Mouse (Mus musculus) liver, embryonic 12.5 days (tissue): ENCODE results near the gene Psma1. TPM values are rescaled to one million over a fixed set of nuclear protein-coding genes. Genes with fewer than 3 reads are reported as not detected.

ENCODE experiments used
- ATAC-seq: fragments of 200-750 bp; cut with Nextera tagmentation; 2 replicates; pipeline ENCODE4 v1.8.0; 2017; ENCODE audit warnings: moderate number of reproducible peaks, mild to moderate bottlenecking, moderate library complexity
- H3K27ac ChIP-seq: fragments of 300-500 bp; sonication (generic); 2 replicates; pipeline ENCODE4 v1.5.1; 2016; ENCODE audit warnings: mild to moderate bottlenecking
- H3K27me3 ChIP-seq: fragments of 300-500 bp; sonication (generic); replicated peaks from 2 replicates; pipeline ENCODE4 v1.6.1; 2016; ENCODE audit warnings: mild to moderate bottlenecking, moderate library complexity
- H3K36me3 ChIP-seq: fragments of 300-500 bp; sonication (generic); 2 replicates; pipeline ENCODE4 v1.6.1; 2016; ENCODE audit warnings: mild to moderate bottlenecking, moderate library complexity
- H3K4me1 ChIP-seq: fragments of 300-500 bp; sonication (generic); 2 replicates; pipeline ENCODE4 v1.6.1; 2016
- H3K4me2 ChIP-seq: fragments of 300-500 bp; sonication (generic); 2 replicates; pipeline ENCODE4 v1.6.1; 2016; ENCODE audit warnings: mild to moderate bottlenecking, moderate library complexity
- H3K4me3 ChIP-seq: fragments of 300-500 bp; sonication (generic); 2 replicates; pipeline ENCODE4 v1.5.1; 2016; ENCODE audit warnings: mild to moderate bottlenecking, moderate library complexity
- H3K9ac ChIP-seq: fragments of 300-500 bp; sonication (generic); 2 replicates; pipeline ENCODE4 v1.6.1; 2016; ENCODE audit warnings: mild to moderate bottlenecking, moderate library complexity
- H3K9me3 ChIP-seq: fragments of 300-500 bp; sonication (generic); replicated peaks from 2 replicates; pipeline ENCODE4 v1.6.1; 2016; ENCODE audit warnings: mild to moderate bottlenecking, moderate library complexity
- WGBS: fragments of 180-500 bp; shearing (Covaris S2); methylation state at CpG from one replicate; pipeline ENCODE4 v1.1.7; 2016; ENCODE audit not compliant: insufficient replicate concordance; 5-methylcytosine and 5-hydroxymethylcytosine counted together
- polyA plus RNA-seq: library from polyadenylated mRNA; unstranded; fragments of >200 nt; fragmentation: Nextera tagmentation; extraction: Ambion mirVana; gene quantifications from 2 replicates; pipeline ENCODE4 v1.2.1, GENCODE M21; 2016

Gene Psma1
- polyA plus RNA-seq, 1 experiment from 2014 or later, result 348 TPM

GRCm38 (mm10) chr7:114299247-114299646, 23.3 kb upstream of the Psma1 start:
- no peaks in the 10 kb centered on the region for H3K9me3 ChIP-seq
- H3K4me2 ChIP-seq, result no peak overlapping the region
- H3K4me1 ChIP-seq, result no peaks in the 10 kb centered on the region
- no peaks in the 10 kb centered on the region for H3K36me3 ChIP-seq
- no peak for ATAC-seq
- 61% methylated on average over 4 of the region's 4 CpGs for WGBS
- no peak overlapping the region for H3K4me3 ChIP-seq
- no peak overlapping the region for H3K9ac ChIP-seq
- no peaks in the 10 kb centered on the region for H3K27me3 ChIP-seq
- H3K27ac ChIP-seq, result no peak overlapping the region

DNA sequence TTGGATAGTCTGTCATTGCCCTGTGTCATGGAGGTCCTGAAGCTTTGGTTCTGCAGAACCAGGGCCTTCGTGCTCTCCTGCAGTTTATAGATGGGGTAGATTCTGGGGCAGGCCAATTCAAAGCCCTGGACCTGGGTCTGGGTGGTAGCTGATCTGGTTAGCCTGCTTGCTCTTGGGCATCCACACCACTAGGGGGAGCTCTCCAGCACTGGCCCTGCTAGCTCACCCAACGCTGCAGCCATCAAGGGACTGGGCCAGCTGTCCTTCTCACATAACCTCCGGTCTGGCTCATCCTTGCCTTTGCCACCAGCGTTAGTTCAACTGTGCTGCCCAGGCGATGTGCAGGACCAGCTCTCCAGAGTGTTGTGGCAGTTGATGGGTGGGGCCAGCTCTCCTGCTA, 18.8 kb upstream of the Psma1 start:
- Histone ChIP-seq H3K27ac (no peak overlapping the region), H3K4me1 (peaks cover 20% of the 10 kb centered on the region), H3K9ac (no peak overlapping the region), H3K36me3 (no peaks in the 10 kb centered on the region), H3K27me3 (no peaks in the 10 kb centered on the region), H3K4me3 (no peak overlapping the region), H3K4me2 (no peak overlapping the region), H3K9me3 (no peaks in the 10 kb centered on the region)
- 69% methylated on average over 5 of the region's 5 CpGs for WGBS
- 0 out of 2 replicates have a peak, but pooled peaks have one; percentile 19 for ATAC-seq

DNA sequence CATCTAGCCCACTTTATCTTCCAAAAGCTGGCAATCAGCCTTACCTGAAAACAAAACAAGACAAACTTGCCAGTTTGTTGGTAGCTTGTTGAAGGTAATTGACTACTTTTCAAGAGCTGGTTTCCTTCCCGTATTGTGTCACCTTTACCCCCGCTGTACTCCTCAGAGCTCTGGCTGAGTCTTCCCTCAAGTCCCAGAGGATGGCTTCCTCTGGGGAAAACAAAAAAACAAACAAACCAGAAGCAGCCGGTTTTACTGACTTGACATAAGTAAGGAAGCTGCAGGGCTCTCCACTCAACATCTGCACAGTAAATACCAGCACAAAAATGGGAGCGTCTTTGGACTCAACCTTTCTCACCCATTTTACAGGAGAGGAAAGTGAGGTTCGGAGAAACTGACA, 18.0 kb upstream of the Psma1 start:
- no peaks in the 10 kb centered on the region for H3K36me3 ChIP-seq
- no peak overlapping the region for H3K9ac ChIP-seq
- peaks cover 20% of the 10 kb centered on the region for H3K4me1 ChIP-seq
- H3K27ac ChIP-seq, result no peak overlapping the region
- H3K27me3 ChIP-seq, result no peaks in the 10 kb centered on the region
- ATAC-seq, result no peak
- H3K9me3 ChIP-seq, result no peaks in the 10 kb centered on the region
- 72% methylated on average over 5 of the region's 5 CpGs for WGBS
- no peak overlapping the region for H3K4me2 ChIP-seq
- no peak overlapping the region for H3K4me3 ChIP-seq

DNA sequence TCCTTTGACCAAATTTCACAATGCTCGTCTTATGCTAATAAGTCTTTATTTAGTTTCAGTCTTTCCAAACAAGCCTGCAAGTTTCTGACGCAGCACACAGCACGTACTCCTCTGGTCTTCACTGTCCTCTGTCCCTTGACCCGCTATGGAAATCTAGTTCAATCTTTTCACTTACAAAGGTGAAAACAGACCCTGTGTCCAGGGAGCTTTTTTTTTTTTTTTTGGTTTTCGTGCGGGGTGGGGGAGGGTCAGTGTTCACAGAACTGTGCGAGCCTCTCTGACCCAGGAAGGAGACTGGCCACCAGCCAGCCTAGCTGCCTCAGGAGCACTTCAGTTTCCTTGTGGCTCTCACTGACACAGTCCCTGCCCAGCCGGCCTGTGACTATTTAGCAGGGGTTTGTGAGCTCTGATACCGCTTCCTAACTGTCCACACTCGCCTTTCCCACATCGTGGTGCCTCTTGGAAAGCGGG, 16.6 kb upstream of the Psma1 start:
- Histone ChIP-seq H3K4me2 (peak overlapping the region; percentile 60), H3K9ac (peak overlapping the region; percentile 46), H3K4me1 (peaks cover 20% of the 10 kb centered on the region), H3K27me3 (no peaks in the 10 kb centered on the region), H3K9me3 (no peaks in the 10 kb centered on the region), H3K36me3 (no peaks in the 10 kb centered on the region), H3K27ac (peak overlapping the region; percentile 70), H3K4me3 (peak overlapping the region; percentile 33)
- WGBS, result 14% methylated on average over 12 of the region's 12 CpGs
- 0 out of 2 replicates have a peak, but pooled peaks have one; percentile 24 for ATAC-seq

- Histone ChIP-seq H3K4me3 (no peak overlapping the region), H3K4me2 (peak overlapping the region; percentile 60), H3K36me3 (no peaks in the 10 kb centered on the region), H3K4me1 (peaks cover 20% of the 10 kb centered on the region), H3K9ac (no peak overlapping the region), H3K27ac (peak overlapping the region; percentile 75), H3K9me3 (no peaks in the 10 kb centered on the region), H3K27me3 (no peaks in the 10 kb centered on the region)
- 30% methylated on average over 15 of the region's 15 CpGs for WGBS
- ATAC-seq, result peak; percentile 61
Observed at GRCm38 (mm10) chr7:114291461-114292335, 15.8 kb upstream of the Psma1 start.

GRCm38 (mm10) chr7:114290078-114290506, 14.2 kb upstream of the Psma1 start:
- 62% methylated on average over 5 of the region's 5 CpGs for WGBS
- no peak for ATAC-seq
- no peak overlapping the region for H3K27ac ChIP-seq
- H3K4me1 ChIP-seq, result peaks cover 20% of the 10 kb centered on the region
- H3K4me2 ChIP-seq, result no peak overlapping the region
- no peaks in the 10 kb centered on the region for H3K27me3 ChIP-seq
- H3K9me3 ChIP-seq, result no peaks in the 10 kb centered on the region
- H3K4me3 ChIP-seq, result no peak overlapping the region
- H3K36me3 ChIP-seq, result no peaks in the 10 kb centered on the region
- no peak overlapping the region for H3K9ac ChIP-seq

DNA sequence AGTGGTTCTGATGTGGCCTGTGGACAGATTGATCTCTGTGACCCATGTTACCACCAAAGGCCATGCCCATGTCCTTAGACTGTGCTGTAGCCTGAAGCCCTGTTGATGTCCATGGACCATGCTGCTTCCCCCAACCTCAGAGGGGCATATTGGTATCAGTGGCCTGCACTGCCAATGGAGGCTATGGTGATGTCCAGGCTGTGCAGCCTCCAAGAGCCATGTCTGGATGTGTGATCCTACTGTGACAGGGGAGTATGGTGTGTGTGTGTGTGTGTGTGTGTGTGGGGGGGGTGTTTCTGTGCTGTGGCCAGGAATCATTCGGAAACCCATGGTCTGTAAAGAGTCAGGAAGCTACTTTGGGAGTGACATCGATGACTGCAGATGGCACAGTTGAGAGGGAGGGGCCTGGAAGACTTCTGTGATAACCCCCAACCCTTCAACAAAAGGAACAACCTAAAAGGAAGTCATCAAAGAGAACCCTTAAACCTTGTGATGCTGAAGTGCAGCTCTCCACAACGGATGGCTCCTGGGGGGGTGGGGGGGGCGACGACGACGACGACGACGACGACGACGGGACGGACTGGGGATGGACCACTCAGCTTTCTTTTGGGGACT, 8.5 kb upstream of the Psma1 start:
- peak; percentile 14; the same call in 1 of the 2 replicates for ATAC-seq
- Histone ChIP-seq H3K4me1 (no peaks in the 10 kb centered on the region), H3K27me3 (no peaks in the 10 kb centered on the region), H3K4me3 (no peak overlapping the region), H3K9me3 (no peaks in the 10 kb centered on the region), H3K4me2 (no peak overlapping the region), H3K27ac (no peak overlapping the region), H3K9ac (no peak overlapping the region), H3K36me3 (no peaks in the 10 kb centered on the region)
- WGBS, result 68% methylated on average over 14 of the region's 14 CpGs

DNA sequence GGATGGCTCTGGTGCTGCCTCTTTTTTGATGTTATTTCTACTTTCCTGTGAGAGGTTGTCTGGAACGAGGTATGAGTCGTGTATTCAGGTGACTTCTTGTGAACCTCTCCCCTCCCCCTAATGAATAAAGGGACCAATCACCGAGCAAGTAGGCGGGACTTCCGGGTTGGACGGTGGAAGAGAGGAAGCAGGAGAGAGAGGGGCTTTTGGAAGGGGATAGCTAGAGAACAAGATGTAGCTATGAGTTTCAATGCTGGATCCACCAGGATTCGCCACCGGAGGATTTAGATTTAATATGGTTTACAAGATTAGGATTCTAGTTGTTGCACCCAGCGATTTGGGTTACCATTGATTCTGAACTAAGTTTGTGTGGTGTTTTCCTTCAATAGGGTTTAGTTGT, 7.1 kb upstream of the Psma1 start:
- Histone ChIP-seq H3K27me3 (no peaks in the 10 kb centered on the region), H3K36me3 (no peaks in the 10 kb centered on the region), H3K4me3 (no peak overlapping the region), H3K4me1 (no peaks in the 10 kb centered on the region), H3K27ac (no peak overlapping the region), H3K4me2 (no peak overlapping the region), H3K9ac (no peak overlapping the region), H3K9me3 (no peaks in the 10 kb centered on the region)
- no peak for ATAC-seq
- 67% methylated on average over 9 of the region's 9 CpGs for WGBS

DNA sequence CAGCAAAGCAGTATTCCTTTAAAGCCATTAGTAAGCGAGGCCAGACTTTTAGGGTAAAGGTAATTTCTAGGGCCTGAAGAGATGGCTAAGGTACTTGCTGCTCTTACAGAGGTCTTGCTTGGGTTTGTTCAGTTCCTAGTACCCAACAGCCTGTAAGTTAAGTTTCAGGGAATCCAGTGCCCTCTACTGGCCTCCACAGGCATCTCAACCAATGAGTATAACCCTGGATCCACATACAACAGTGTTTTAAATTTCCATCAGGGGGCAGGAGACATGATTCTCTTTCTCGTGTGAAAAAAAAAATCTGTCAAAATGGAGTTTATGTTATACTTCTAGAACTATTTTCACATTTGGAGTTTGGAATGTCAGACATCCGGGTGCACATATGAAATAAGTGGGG, 5.8 kb upstream of the Psma1 start:
- peaks cover 5% of the 10 kb centered on the region for H3K4me1 ChIP-seq
- H3K36me3 ChIP-seq, result no peaks in the 10 kb centered on the region
- H3K9ac ChIP-seq, result no peak overlapping the region
- H3K9me3 ChIP-seq, result no peaks in the 10 kb centered on the region
- peak; percentile 71; the same call in 1 of the 2 replicates for ATAC-seq
- no peak overlapping the region for H3K4me3 ChIP-seq
- no peaks in the 10 kb centered on the region for H3K27me3 ChIP-seq
- 45% methylated on average over 3 of the region's 3 CpGs for WGBS
- H3K27ac ChIP-seq, result no peak overlapping the region
- H3K4me2 ChIP-seq, result no peak overlapping the region

- H3K9ac ChIP-seq, result peak overlapping the region; percentile 91
- H3K27me3 ChIP-seq, result no peaks in the 10 kb centered on the region
- no peaks in the 10 kb centered on the region for H3K9me3 ChIP-seq
- peaks cover 40% of the 10 kb centered on the region for H3K36me3 ChIP-seq
- peak overlapping the region; percentile 94 for H3K4me3 ChIP-seq
- peaks cover 20% of the 10 kb centered on the region for H3K4me1 ChIP-seq
- WGBS, result 1% methylated on average over 24 of the region's 24 CpGs
- ATAC-seq, result peak; percentile 91
- H3K4me2 ChIP-seq, result peak overlapping the region; percentile 86
- H3K27ac ChIP-seq, result peak overlapping the region; percentile 82
Observed at GRCm38 (mm10) chr7:114275372-114276004, 430 bp downstream of the Psma1 start.

GRCm38 (mm10) chr7:114268446-114268845, 7.5 kb downstream of the Psma1 start:
- no peak overlapping the region for H3K27ac ChIP-seq
- H3K4me1 ChIP-seq, result no peaks in the 10 kb centered on the region
- H3K4me3 ChIP-seq, result no peak overlapping the region
- 84% methylated on average over 5 of the region's 5 CpGs for WGBS
- no peak overlapping the region for H3K4me2 ChIP-seq
- peaks cover 5% of the 10 kb centered on the region; the same call in 1 of the 2 replicates for H3K9me3 ChIP-seq
- H3K27me3 ChIP-seq, result no peaks in the 10 kb centered on the region
- H3K9ac ChIP-seq, result no peak overlapping the region
- H3K36me3 ChIP-seq, result peaks cover 95% of the 10 kb centered on the region
- ATAC-seq, result no peak
